Mouse (Mus musculus): ENCODE data around the gene Agrn. TPM values are rescaled to one million over a fixed set of nuclear protein-coding genes. Genes with fewer than 3 reads are reported as not detected.

Gene Agrn
- 19.0 and 20.7 TPM in 2 replicates for polyA plus RNA-seq (2012; rRNA removed)

DNA sequence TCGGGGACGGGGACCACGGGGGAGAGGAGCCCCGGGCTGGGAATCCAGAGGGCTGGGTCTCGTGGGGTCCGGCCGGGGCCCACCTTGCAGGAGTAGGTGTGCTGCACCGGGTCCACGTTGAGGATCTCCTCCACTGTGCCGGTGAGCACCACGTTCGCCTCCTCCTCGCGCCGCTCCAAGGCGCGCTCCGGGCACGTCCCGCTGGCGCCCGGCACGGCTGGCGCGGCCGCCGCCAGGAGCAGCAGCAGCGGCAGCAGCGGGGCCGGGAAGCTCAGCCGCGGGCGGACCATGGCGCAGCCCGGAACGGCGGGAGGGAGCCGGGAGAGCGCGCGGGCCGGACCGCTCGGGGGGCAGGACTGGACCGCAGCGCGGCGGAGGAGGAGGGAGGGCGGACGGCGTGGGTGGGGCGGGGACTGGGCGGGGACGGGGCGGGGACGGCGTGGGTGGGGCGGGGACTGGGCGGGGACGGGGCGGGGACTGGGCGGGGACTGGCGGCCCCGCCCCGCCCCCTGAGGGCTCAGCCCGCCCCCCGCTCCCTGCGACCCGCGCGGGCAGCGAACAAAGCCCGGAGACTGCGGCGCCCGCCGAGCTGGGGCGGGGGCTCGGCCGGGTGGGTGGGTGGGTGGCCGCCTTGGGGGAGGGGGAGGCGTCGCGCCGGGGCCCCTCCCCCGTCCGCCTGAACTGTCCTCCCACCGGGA is at the start of gene Agrn:
Gene Agrn (minus strand): TSS at position 358 of the 698 bp plus-strand sequence.

DNA sequence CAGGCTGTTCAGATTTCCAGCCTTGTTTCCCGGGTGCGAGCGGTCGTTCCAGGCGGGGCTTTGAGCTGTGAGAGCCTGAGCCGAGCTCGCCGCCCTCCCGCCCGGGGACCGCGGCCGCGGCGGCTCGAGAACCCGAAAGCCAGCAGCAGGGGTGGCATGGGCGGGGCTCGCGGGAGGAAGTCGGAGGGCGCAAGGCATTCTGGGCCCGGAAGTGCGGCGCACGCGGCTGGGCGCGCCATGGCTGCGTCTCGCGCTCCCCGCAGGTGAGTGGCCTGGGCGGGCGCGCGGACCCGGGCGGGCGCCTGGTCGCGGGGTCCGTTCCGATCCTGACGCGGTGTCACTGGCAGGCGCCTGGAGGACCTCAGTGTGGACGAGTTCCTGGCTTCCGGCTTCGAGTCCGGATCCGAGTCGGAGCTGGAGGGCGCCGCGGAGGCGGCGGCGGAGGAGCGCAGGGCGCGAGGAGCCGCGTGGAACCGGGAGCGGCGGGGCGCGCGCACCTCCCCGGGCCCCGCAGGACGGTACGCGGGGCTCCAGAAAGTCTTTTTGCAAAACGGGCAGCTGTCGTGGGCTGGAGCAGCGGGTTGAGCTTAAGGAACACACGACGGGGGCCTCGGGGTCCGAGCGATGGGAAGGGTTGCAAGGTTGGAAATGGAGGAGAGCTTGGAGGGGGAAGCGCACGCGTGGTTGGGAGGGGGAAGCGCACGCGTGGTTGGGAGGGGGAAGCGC is 38.7 kb upstream of the Agrn start, which contains the start of gene Noc2l:
Gene Noc2l (plus strand): TSS at position 203 of the 726 bp plus-strand sequence.

DNA sequence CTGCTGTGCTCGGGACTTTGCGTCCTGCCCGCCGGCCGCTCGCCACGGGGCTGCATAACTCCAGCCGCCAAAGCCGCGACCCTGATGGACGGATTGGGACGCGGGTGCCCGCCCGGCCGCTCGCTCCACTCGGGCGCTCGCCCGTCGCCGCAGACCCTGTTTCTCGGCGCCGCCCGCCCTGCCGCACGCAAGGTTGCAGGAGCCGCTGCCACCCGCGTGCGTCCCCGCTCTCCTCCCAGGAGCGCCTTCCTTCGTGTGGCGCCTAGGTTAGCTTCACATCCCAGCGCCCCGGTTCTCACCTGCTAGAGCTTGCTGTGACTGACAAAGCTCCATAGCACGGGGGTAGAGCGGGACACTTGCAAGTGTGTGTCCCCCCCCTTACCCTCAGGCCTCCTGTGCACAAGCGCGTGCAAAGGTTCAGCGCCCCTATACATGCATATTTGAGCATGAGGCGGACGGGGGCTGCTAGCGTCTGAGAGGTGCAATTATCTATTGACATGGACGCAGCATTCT is 37.5 kb upstream of the Agrn start, which contains the start of gene Plekhn1:
Gene Plekhn1 (minus strand): TSS at position 157 of the 513 bp plus-strand sequence.

DNA sequence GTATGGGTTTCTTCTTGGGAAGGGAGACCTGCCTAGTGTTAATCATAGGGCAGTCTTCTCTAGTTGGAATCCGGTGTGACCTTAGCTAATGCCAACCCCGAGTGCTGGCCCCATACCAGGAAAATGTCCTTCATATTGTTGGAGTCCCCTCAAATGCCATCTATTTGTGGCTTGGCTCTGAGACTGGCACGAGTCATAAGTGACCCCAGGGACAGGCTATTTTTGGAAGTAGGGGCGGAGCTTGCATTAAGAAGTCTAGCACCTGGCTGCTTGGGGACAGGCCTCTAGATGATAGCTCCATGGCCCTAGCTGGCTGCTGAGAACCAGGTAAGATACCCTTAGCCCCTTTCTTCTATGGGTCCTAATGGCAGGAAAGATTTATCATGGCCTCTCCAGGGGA is 18.4 kb upstream of the Agrn start, which contains the start of gene Perm1:
Gene Perm1 (plus strand): TSS at position 220 of the 400 bp plus-strand sequence.

DNA sequence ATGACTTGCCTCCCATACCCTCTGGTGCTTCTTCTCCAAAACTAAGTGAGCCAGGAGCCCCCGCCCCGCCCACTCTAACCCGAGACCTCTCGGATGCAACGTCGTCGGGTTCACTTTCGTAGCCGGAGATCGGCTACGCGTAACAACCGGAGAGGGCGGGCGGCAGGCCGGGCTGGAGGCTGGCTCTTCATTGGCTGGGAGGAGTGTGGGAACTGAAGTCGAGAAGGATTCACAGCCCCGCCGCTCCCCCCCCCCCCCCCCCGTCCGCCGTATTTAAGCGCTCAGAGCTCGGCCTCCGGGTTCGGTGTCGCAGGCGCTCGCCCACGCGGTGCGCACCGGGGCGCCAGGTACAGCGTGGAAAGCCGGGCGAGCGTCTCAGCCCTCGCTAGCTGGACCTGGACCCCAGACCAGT is 5.7 kb upstream of the Agrn start, which contains the start of gene AW011738:
Gene AW011738 (plus strand): TSS at position 304 of the 412 bp plus-strand sequence.

DNA sequence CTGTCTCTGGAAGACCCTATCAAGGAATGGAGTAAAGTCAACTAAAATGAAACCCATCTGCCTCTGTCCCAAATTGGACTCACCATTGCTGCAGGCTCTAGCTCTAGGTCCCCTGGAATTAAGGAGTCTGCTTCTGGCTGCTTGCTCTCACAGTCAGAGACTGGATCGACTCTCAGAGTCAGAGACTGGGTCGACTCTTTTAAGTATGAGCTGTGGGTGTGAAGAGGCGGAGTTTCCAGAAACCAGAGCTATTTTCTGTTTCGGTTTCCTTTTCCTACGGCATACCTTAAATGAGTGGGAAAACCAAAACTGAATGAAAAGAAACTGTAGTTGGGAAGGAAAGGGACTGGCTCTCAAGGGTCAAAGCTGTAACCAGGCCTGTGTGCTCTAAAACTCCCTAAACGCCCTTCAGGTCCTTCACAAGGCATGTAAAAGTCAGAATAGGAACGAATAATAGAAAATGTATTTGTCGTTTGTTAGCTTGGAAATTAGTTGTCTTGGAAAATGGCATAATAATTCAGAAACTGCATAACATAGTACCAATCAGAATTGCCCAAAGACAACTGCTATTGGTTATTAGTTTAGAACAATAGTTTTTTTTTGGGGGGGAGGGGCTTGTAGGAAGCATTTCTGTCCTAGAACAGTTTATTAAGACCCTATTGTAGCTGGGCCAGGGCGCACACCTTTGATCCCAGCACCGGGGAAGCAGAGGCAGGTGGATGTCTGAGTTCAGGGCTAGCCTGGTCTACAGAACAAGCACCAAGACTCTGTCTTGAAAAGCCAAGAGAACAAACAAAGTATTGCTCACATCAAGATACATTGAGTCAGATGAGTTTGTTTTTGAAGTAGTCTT is 3.6 kb upstream of the Agrn start, which contains the start of gene Isg15:
Gene Isg15 (minus strand): TSS at position 196 of the 853 bp plus-strand sequence.

DNA sequence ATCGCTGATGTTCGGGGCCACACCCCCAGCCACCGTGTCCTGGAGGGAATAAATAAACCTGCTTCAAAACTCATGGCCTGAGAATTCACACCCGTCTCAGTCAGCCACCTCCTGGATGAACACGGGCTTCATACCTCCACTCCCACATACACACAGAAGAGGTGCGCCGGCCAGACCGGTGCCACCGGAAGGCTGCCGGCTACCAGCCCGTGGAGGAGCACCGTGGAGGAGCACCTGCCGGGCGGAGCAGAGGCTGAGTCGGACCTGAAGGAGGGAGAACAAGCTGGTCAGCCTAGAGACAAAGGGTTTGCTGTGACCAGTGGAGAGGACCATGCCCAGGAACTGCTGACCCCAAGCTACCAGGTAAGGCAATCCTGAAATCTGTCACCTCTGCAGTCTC is 66.9 kb downstream of the Agrn start, which contains the start of gene Rnf223:
Gene Rnf223 (plus strand): TSS at position 78 of the 400 bp plus-strand sequence.

Other genes starting within 250 kb of the Agrn start
- 32.6 and 35.9 TPM in 2 replicates for gene C1qtnf12, start 235.2 kb downstream of the Agrn start, polyA plus RNA-seq (2012; rRNA removed)
- gene B3galt6, start 204.8 kb downstream of the Agrn start, polyA plus RNA-seq (2012; rRNA removed), result 2.1 and 2.8 TPM in 2 replicates
- gene Sdf4, start 204.6 kb downstream of the Agrn start, polyA plus RNA-seq (2012; rRNA removed), result 30.4 and 33.1 TPM in 2 replicates
- 0.85 and 1.0 TPM in 2 replicates for gene Tnfrsf4, start 183.6 kb downstream of the Agrn start, polyA plus RNA-seq (2012; rRNA removed)
- 0.15 and 0.24 TPM in 2 replicates for gene Tnfrsf18, start 171.3 kb downstream of the Agrn start, polyA plus RNA-seq (2012; rRNA removed)
- gene Ttll10, start 138.1 kb downstream of the Agrn start, polyA plus RNA-seq (2012; rRNA removed), result 0.43 and 0.44 TPM in 2 replicates
- 12.7 and 17.1 TPM in 2 replicates for gene 9430015G10Rik, start 87.5 kb downstream of the Agrn start, polyA plus RNA-seq (2012; rRNA removed)
- gene Rnf223, start 67.0 kb downstream of the Agrn start, polyA plus RNA-seq (2012; rRNA removed), result 0.19 and 0.24 TPM in 2 replicates
- gene Isg15, start 3.3 kb upstream of the Agrn start, polyA plus RNA-seq (2012; rRNA removed), result 9.9 and 16.3 TPM in 2 replicates
- gene AW011738, start 5.8 kb upstream of the Agrn start, polyA plus RNA-seq (2012; rRNA removed), result 0.66 and 0.84 TPM in 2 replicates
- gene Perm1, start 18.4 kb upstream of the Agrn start, polyA plus RNA-seq (2012; rRNA removed), result 0.03 and 0.08 TPM in 2 replicates
- 8.9 and 9.5 TPM in 2 replicates for gene Plekhn1, start 37.4 kb upstream of the Agrn start, polyA plus RNA-seq (2012; rRNA removed)
- 63.6 and 69.6 TPM in 2 replicates for gene Noc2l, start 38.5 kb upstream of the Agrn start, polyA plus RNA-seq (2012; rRNA removed)
- gene Samd11, start 58.2 kb upstream of the Agrn start, polyA plus RNA-seq (2012; rRNA removed), result 46.4 and 55.2 TPM in 2 replicates
- not detected in 2 replicates for gene Vmn2r-ps159, start 133.6 kb upstream of the Agrn start, polyA plus RNA-seq (2012; rRNA removed)

Data from liver, embryonic 14 days (tissue).